Mouse (Mus musculus): ENCODE results near the gene Inava.

DNA sequence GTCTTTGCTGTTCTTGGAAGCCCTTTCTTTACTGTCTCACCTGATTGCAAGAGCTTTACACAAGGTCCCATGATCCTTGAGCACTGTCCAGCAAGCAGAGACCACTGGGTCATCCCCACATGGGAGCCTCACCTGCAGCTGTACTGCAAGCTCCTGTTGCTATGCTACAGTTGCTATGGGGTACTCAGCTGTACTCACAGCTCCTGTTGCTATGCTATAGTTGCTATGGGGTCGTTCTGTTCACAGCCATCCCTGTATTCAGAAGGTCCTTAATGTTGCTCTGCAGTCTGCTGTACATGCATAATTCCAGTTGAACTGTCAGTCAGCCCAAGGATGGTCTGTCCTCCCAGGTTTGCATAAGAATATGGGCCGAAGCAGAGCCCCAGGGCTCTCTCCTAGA is 68.6 kb downstream of the Inava start:
- TF ChIP-seq POLR2A (IDR thresholded peaks at IDR 0.05; ENCODE audit: insufficient read depth, low read length), result no peak
- no peak for TF ChIP-seq CTCF (IDR thresholded peaks at IDR 0.05; ENCODE audit: low read depth, low read length)
